ENCODE assay signal across 8 mouse cellular contexts in genomic region chr12:56637181-56637566, GRCm38 (mm10). TPM values are rescaled to one million over a fixed set of nuclear protein-coding genes. Genes with fewer than 3 reads are reported as not detected.
DNase-seq lines count a peak whose midpoint lies in the region; ATAC-seq and TF ChIP-seq lines count a peak whose summit lies in the region.

No protein-coding gene starts in this region.

- H3K4me2 ChIP-seq in heart, embryonic 15.5 days, result peak overlapping the region; percentile 60
- H3K4me2 ChIP-seq in kidney, postnatal 0 days (ENCODE audit: low read length), result peak overlapping the region; percentile 37
- peak overlapping the region; percentile 38 for H3K4me2 ChIP-seq in limb, embryonic 15.5 days

- no peak for ATAC-seq in heart, embryonic 15.5 days (replicated peaks; ENCODE audit: insufficient number of reproducible peaks, insufficient read depth, low FRiP score, low read depth)
- no peak for ATAC-seq in kidney, postnatal 0 days (replicated peaks; ENCODE audit: low FRiP score, low read depth)
- no peak for ATAC-seq in limb, embryonic 15.5 days (ENCODE audit: insufficient number of reproducible peaks, low FRiP score, low TSS enrichment, low read depth)
- no peak for ATAC-seq in inflammation-experienced regulatory T-cells, adult 6 months

- H3K9ac ChIP-seq in heart, embryonic 15.5 days, result 0 out of 2 replicates have a peak overlapping the region, but pooled peaks have one; percentile 10
- H3K9ac ChIP-seq in kidney, postnatal 0 days (ENCODE audit: low read depth, low read length), result no peak overlapping the region
- no peak overlapping the region for H3K9ac ChIP-seq in limb, embryonic 15.5 days

- no peak overlapping the region for H3K27ac ChIP-seq in embryonic facial prominence, embryonic 10.5 days (replicated peaks)
- no peak overlapping the region for H3K27ac ChIP-seq in heart, embryonic 15.5 days
- H3K27ac ChIP-seq in kidney, postnatal 0 days, result no peak overlapping the region
- no peak overlapping the region for H3K27ac ChIP-seq in limb, embryonic 15.5 days

- DNase-seq in urinary bladder, postnatal 14 days (ENCODE audit: low spot score), result peak; percentile 50
- DNase-seq in urinary bladder, postnatal 4 days (ENCODE audit: low spot score in 2 of 2), result no peak
- peak; percentile 59 for DNase-seq in embryonic facial prominence, embryonic 10.5 days (ENCODE audit: low spot score)
- DNase-seq in kidney, postnatal 0 days (ENCODE audit: low spot score), result peak; percentile 81
- DNase-seq in neural tube, embryonic 10.5 days (ENCODE audit: extremely low spot score, low spot score), result peak; percentile 40

- peak overlapping the region; percentile 43 for H3K4me3 ChIP-seq in embryonic facial prominence, embryonic 10.5 days
- H3K4me3 ChIP-seq in heart, embryonic 15.5 days, result peak overlapping the region; percentile 30
- no peak overlapping the region for H3K4me3 ChIP-seq in kidney, postnatal 0 days (replicated peaks; ENCODE audit: low read depth, low read length)
- peak overlapping the region; percentile 19 for H3K4me3 ChIP-seq in limb, embryonic 15.5 days

- H3K9me3 ChIP-seq in embryonic facial prominence, embryonic 10.5 days, result no peaks in the 10 kb centered on the region
- no peaks in the 10 kb centered on the region for H3K9me3 ChIP-seq in heart, embryonic 15.5 days (replicated peaks)
- no peaks in the 10 kb centered on the region for H3K9me3 ChIP-seq in kidney, postnatal 0 days (replicated peaks; ENCODE audit: low read length)
- H3K9me3 ChIP-seq in limb, embryonic 15.5 days, result no peaks in the 10 kb centered on the region

- H3K36me3 ChIP-seq in embryonic facial prominence, embryonic 10.5 days (replicated peaks), result no peaks in the 10 kb centered on the region
- no peaks in the 10 kb centered on the region for H3K36me3 ChIP-seq in heart, embryonic 15.5 days
- H3K36me3 ChIP-seq in kidney, postnatal 0 days (ENCODE audit: insufficient read depth, low read length), result no peaks in the 10 kb centered on the region
- no peaks in the 10 kb centered on the region for H3K36me3 ChIP-seq in limb, embryonic 15.5 days

- 5% methylated on average over 5 of the region's 5 CpGs for WGBS in embryonic facial prominence, embryonic 10.5 days
- WGBS in heart, embryonic 15.5 days, result 4% methylated on average over 5 of the region's 5 CpGs
- WGBS in kidney, postnatal 0 days, result 9% methylated on average over 5 of the region's 5 CpGs
- 5% methylated on average over 5 of the region's 5 CpGs for WGBS in limb, embryonic 15.5 days

- H3K27me3 ChIP-seq in embryonic facial prominence, embryonic 10.5 days (replicated peaks; ENCODE audit: low read depth, poor library complexity, severe bottlenecking), result peaks cover 15% of the 10 kb centered on the region; the same call in 1 of the 2 replicates
- H3K27me3 ChIP-seq in heart, embryonic 15.5 days, result peaks cover 11% of the 10 kb centered on the region; the same call in 1 of the 2 replicates
- no peaks in the 10 kb centered on the region for H3K27me3 ChIP-seq in kidney, postnatal 0 days (ENCODE audit: insufficient read depth, low read length)
- peaks cover 14% of the 10 kb centered on the region; the same call in 1 of the 2 replicates for H3K27me3 ChIP-seq in limb, embryonic 15.5 days

- no peaks in the 10 kb centered on the region; the same call in 1 of the 2 replicates for H3K4me1 ChIP-seq in embryonic facial prominence, embryonic 10.5 days
- H3K4me1 ChIP-seq in heart, embryonic 15.5 days (replicated peaks), result peaks cover 6% of the 10 kb centered on the region
- no peaks in the 10 kb centered on the region for H3K4me1 ChIP-seq in kidney, postnatal 0 days (replicated peaks; ENCODE audit: insufficient read depth, low read length)
- H3K4me1 ChIP-seq in limb, embryonic 15.5 days, result peaks cover 5% of the 10 kb centered on the region; the same call in 1 of the 2 replicates

- TF ChIP-seq CTCF in kidney, postnatal 0 days (IDR thresholded peaks at IDR 0.05; ENCODE audit: low read depth), result peak; percentile 72

RNA-seq across cellular contexts. Expression of gene Nkx2-9, which starts 24.1 kb away (rescaled TPM):
- polyA plus RNA-seq in embryonic facial prominence, embryonic 10.5 days (2016; fragmentation: Nextera tagmentation; extraction: Ambion mirVana), result 1.6 and 5.3 TPM in 2 replicates
- 0.25 TPM in 1 of 2 replicates, not detected in the other for polyA plus RNA-seq in heart, embryonic 15.5 days (2015; fragmentation: Nextera tagmentation; extraction: Ambion mirVana)
- polyA plus RNA-seq in kidney, postnatal 0 days (2015; fragmentation: Nextera tagmentation; extraction: Ambion mirVana), result not detected in 2 replicates
- polyA plus RNA-seq in limb, embryonic 15.5 days (2015; fragmentation: Nextera tagmentation; extraction: Ambion mirVana), result not detected in 2 replicates
- not detected for polyA plus RNA-seq in inflammation-experienced regulatory T-cells, adult 6 months (2017; shearing (Covaris generic))

RNA-seq across cellular contexts. Expression of gene Pax9, which starts 54.4 kb away (rescaled TPM):
- 6.3 and 9.9 TPM in 2 replicates for polyA plus RNA-seq in embryonic facial prominence, embryonic 10.5 days (2016; fragmentation: Nextera tagmentation; extraction: Ambion mirVana)
- polyA plus RNA-seq in heart, embryonic 15.5 days (2015; fragmentation: Nextera tagmentation; extraction: Ambion mirVana), result 0.26 and 2.4 TPM in 2 replicates
- 0.04 and 0.10 TPM in 2 replicates for polyA plus RNA-seq in kidney, postnatal 0 days (2015; fragmentation: Nextera tagmentation; extraction: Ambion mirVana)
- polyA plus RNA-seq in limb, embryonic 15.5 days (2015; fragmentation: Nextera tagmentation; extraction: Ambion mirVana), result 3.4 and 4.3 TPM in 2 replicates
- under 1 TPM in 1 of 3 experiments, not detected in 2; 0.25 TPM for polyA plus RNA-seq in inflammation-experienced regulatory T-cells, adult 6 months (2017; shearing (Covaris generic))

Comparison
In these comparisons a context has a peak if more than half of its experiments do, and no peak if none do; other contexts are left out.
1. DNase-seq: peak in urinary bladder, postnatal 14 days (single experiment), embryonic facial prominence, embryonic 10.5 days (single experiment), kidney, postnatal 0 days (single experiment) and neural tube, embryonic 10.5 days (single experiment); none in urinary bladder, postnatal 4 days (0 of 2).
2. Peak in every context shown above with its lines, with median percentiles within 50 percentile points of each other: H3K4me2 ChIP-seq.